Mouse (Mus musculus) spleen, adult 10 weeks (tissue): Measurements from ENCODE around the gene Kpna1. TPM values are rescaled to one million over a fixed set of nuclear protein-coding genes. Genes with fewer than 3 reads are reported as not detected.

Experiments used
- polyA plus RNA-seq: library from polyadenylated mRNA; stranded (reverse); fragments of 350-450 nt; fragmentation: Illumina TruSeq; extraction: RNeasy Lipid Tissue Mini Kit (QIAGEN cat#74804); gene quantifications from one replicate; pipeline ENCODE4 v1.2.3, GENCODE M21; 2015; ENCODE audit warnings: low replicate concordance; ENCODE audit not compliant: insufficient read depth

Kpna1 gene
- polyA plus RNA-seq, result 58.3 TPM

DNA sequence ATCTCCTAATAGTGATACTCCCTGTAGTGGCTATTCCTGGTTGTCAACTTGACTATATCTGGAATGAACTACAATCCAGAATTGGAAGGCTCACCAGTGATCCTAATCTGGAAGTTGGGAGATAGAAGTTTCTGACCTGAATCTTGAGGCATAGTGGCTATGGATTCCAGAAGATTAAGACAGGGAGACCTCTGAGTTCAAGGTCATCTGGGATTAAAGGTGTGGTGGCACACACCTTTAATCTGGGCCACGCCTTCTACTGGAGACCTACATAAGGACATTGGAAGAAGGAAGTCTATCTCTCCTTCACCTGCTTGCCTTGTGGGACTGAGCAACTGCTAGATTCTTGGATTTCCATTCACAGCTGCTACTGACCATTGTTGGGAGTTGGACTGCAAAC is at the start of gene Kpna1:
Gene Kpna1, plus strand, starts transcription at position 301 of the 400 bp plus-strand sequence.

DNA sequence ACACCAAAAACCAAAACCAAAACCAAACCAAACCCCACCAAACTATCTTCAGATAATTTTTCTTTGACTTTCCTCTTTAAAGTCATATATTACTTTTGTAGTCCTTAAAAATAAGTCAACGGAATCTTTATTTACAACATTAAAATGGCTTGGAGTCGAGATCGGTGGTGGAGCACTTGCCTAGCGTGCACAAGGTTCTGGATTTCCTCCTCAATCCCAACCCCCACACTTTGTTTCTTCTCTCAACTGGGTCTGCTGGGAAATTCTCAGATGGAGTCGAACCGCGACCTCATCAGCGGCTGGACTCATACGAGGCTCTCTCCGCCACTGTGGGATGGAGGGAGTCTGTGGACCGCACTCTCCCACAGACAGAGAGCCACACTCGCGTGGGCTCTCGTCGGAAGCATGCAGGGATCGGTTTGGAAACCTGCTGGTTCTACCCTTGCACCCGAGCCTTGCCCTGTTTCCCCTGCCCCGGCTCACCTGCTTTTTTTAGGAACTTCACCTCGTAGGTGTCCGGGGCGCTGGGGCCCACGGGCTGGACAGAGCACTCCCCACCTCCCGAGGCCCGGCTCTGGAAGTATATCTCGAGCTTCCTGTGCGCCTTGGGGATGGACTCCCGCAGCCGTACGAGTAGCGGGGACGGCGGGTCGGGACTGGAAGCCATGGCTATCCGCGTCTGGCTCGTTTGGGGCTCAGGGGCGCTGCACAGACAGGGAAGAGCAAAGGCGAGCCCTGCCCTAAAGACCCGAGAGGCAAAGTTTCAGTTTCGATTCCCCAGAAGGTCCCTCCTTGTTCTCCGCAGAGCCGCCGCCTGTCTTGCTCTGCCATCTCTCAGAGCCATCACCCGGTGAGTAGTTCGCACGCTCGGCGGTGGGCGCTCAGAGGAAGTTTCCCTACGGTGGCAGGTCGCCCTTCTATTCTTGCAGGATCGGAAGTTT is 40.1 kb upstream of the Kpna1 start, which contains the start of the genes Parp9 and Dtx3l:
Gene Parp9, plus strand, starts transcription at position 260 of the 941 bp plus-strand sequence.
Gene Dtx3l, minus strand, starts transcription at position 941 of the 941 bp plus-strand sequence.

DNA sequence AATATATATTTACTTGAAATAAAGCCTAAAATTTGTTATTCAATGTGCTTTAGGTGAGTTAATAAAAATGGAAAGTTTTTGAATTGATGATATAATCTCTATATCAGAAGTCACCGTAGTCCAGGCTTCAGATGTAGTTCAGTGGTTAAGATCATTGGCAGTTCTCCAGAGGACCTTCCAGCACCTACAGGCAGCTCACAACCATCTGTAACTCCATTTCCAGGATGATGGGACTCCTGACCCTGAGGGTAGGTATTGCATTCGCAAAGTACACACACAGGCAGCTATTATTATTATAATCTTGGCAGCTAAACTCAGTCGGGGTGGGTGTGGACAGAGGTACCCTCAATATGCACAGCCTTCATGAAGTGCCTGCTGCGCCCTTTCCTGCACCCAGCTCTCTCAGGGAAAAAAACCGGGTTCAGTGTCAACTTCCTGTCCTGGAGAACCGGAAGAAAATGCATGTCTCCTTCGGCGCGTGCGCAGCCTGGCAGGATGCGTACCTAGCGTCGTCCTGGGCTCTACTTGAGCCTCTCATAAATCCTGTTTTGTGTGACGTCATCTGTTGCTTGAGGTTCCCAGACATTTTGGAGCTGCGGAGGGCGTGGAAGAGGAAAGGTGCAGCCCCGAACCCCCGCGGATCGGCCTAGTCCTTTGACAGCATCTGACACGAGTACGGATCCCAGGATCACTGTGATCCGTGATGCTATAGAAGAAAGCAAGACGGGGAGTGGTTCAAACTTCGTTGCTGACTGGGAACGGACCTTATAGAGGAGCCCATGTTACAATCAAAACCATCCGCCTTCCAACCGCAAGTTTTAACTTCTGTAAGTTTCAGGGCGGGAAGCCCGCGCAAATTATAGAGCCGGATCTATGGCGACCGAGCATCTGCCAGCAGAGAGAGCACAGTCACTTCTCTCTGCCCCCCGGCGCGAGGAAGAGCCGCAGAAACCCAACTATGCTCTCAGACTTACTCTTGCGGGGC is 62.4 kb downstream of the Kpna1 start, which contains the start of gene Wdr5b:
Gene Wdr5b, plus strand, starts transcription at position 551 of the 985 bp plus-strand sequence.

DNA sequence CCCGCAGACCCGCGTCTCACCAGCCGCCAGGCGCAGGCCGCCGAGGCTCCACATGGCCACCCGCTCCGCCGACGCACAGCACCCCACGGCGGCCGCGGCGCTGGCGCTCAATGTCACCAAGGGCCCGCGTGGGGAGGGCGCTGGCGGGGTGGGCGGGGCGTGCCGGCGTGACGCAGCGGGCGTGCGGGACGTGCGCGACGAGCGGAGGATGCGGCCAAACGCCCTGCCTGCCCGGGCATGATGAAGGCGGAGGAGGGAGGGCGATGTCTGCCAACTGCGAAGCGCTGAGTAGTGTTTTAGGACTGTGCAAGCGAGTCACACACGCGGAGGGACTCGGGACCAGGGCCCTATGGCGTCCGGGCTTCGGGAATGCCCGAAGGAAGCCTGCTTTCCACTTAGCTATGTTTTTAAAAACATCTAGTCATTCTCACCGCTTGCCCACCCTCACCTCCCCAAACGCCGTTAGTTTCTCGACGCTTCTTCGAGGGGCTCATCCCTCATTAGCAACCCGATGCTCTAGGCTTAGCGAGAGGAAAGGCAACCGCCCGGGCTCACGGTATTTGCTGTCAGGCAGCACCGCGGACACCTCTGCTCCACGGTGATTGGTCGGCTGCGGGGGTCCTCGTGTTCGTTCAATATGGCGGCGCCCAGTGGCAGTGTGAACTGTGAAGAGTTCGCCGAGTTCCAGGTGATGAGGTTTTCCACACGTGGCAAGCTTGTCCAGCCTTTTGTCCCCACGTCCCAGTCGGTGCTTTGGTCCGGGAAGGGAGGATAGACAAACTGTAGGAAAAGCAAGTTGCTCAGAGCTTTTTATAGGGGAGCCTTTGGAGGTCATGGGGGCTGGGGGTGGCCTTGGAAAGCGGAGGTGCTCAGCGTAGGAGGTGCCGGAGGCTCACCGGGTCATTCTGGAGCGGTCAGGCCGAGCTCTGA is 93.2 kb downstream of the Kpna1 start, which contains the start of the genes Fam162a and Ccdc58:
Gene Fam162a, minus strand, starts transcription at position 145 of the 930 bp plus-strand sequence.
Gene Ccdc58, plus strand, starts transcription at position 236 of the 930 bp plus-strand sequence.

Other genes with a start within 250 kb of the Kpna1 start
- 19.2 TPM for gene Dirc2, start 209.4 kb upstream of the Kpna1 start, polyA plus RNA-seq
- gene Hspbap1, start 208.4 kb upstream of the Kpna1 start, polyA plus RNA-seq, result 12.0 TPM
- 79.7 TPM for gene Parp14, start 107.2 kb upstream of the Kpna1 start, polyA plus RNA-seq
- 77.4 TPM for gene Parp9, start 40.3 kb upstream of the Kpna1 start, polyA plus RNA-seq
- gene Dtx3l, start 39.6 kb upstream of the Kpna1 start, polyA plus RNA-seq, result 53.0 TPM
- 21.8 TPM for gene Wdr5b, start 62.4 kb downstream of the Kpna1 start, polyA plus RNA-seq
- gene Fam162a, start 92.8 kb downstream of the Kpna1 start, polyA plus RNA-seq, result 80.0 TPM
- gene Ccdc58, start 92.9 kb downstream of the Kpna1 start, polyA plus RNA-seq, result 51.2 TPM
- not detected for gene Csta1, start 152.5 kb downstream of the Kpna1 start, polyA plus RNA-seq
- gene Stfa2l1, start 178.1 kb downstream of the Kpna1 start, polyA plus RNA-seq, result 12.8 TPM
- 4.9 TPM for gene Gm5483, start 205.5 kb downstream of the Kpna1 start, polyA plus RNA-seq
- gene Gm5416, start 231.7 kb downstream of the Kpna1 start, polyA plus RNA-seq, result not detected
- gene 2010005H15Rik, start 242.7 kb downstream of the Kpna1 start, polyA plus RNA-seq, result not detected